Mouse (Mus musculus): ENCODE results near the gene Celf6. TPM values are rescaled to one million over a fixed set of nuclear protein-coding genes. Genes with fewer than 3 reads are reported as not detected.
A peak's percentile ranks its signal among the peaks of the same experiment; 100 is the strongest.

Gene Celf6
- total and polyA plus RNA-seq, 3 experiments: not detected

- no peak for DNase-seq (ENCODE audit: extremely low read depth)
- peaks cover 10 to 43% of the 10 kb centered on the region in 2 experiments for H3K4me1 ChIP-seq (ENCODE audit: control insufficient read depth in 1 of 2, insufficient read depth in 2 of 2)
- no peak overlapping the region for H3K4me3 ChIP-seq (replicated peaks in 1 of 3; ENCODE audit: low read depth in 2 of 3, low read length in 2 of 3, poor library complexity in 1 of 3)
- no peaks in the 10 kb centered on the region for H3K27me3 ChIP-seq (replicated peaks)
- TF ChIP-seq MAFK (IDR thresholded peaks at IDR 0.05; ENCODE audit: insufficient replicate concordance, low read length) (peak; percentile 9; the same call in 1 of the 2 replicates), EP300 (IDR thresholded peaks at IDR 0.05; ENCODE audit: low read length) (0 out of 2 replicates have a peak, but pooled peaks have one; percentile 15), USF1 (IDR thresholded peaks at IDR 0.05; ENCODE audit: low read depth, low read length) (no peak), MAZ (IDR thresholded peaks at IDR 0.05; ENCODE audit: low read depth, low read length) (no peak)
- no peaks in the 10 kb centered on the region for H3K79me2 ChIP-seq (replicated peaks; ENCODE audit: control insufficient read depth, extremely low read depth, insufficient read depth, poor library complexity, severe bottlenecking)
- dilution Hi-C loops (cut with MboI; ENCODE audit: extremely low pct_ligation_motif_present, extremely low pct_unique_long_range_greater_than_20kb, low sequenced_read_pairs): no loop called here
- in situ Hi-C loops (cut with MboI; ENCODE audit: low pct_ligation_motif_present, low pct_unique_long_range_greater_than_20kb, low sequenced_read_pairs): no loop called here
- no peaks in the 10 kb centered on the region for H3K36me3 ChIP-seq (replicated peaks in 1 of 2; ENCODE audit: control insufficient read depth in 1 of 2, insufficient read depth in 1 of 2, low read length in 1 of 2)
- H3K9me3 ChIP-seq (replicated peaks; ENCODE audit: low read length): no peaks in the 10 kb centered on the region
- H3K9ac ChIP-seq (ENCODE audit: insufficient read depth, low read depth): no peak overlapping the region
- H3K4me2 ChIP-seq (ENCODE audit: insufficient read depth, low read depth, poor library complexity, severe bottlenecking): no peak overlapping the region
- H3K27ac ChIP-seq (ENCODE audit: insufficient read depth, low read depth): no peak overlapping the region
These were observed 43.8 kb upstream of the Celf6 start for GRCm38 (mm10) chr9:59533889-59534288.

- Histone ChIP-seq H3K4me3 (replicated peaks in 1 of 3; ENCODE audit: low read depth in 2 of 3, low read length in 2 of 3, poor library complexity in 1 of 3) (no peak overlapping the region), H3K4me2 (ENCODE audit: insufficient read depth, low read depth, poor library complexity, severe bottlenecking) (no peak overlapping the region), H3K79me2 (replicated peaks; ENCODE audit: control insufficient read depth, extremely low read depth, insufficient read depth, poor library complexity, severe bottlenecking) (peaks cover 18% of the 10 kb centered on the region), H3K27ac (ENCODE audit: insufficient read depth, low read depth) (no peak overlapping the region), H3K27me3 (replicated peaks) (no peaks in the 10 kb centered on the region), H3K4me1 (ENCODE audit: control insufficient read depth in 1 of 2, insufficient read depth in 2 of 2) (peaks cover 12 to 46% of the 10 kb centered on the region in 2 experiments), H3K9me3 (replicated peaks; ENCODE audit: low read length) (no peaks in the 10 kb centered on the region), H3K36me3 (replicated peaks in 1 of 2; ENCODE audit: control insufficient read depth in 1 of 2, insufficient read depth in 1 of 2, low read length in 1 of 2) (peaks cover 0 to under 1% of the 10 kb centered on the region in 2 experiments), H3K9ac (ENCODE audit: insufficient read depth, low read depth) (no peak overlapping the region)
- DNase-seq (ENCODE audit: extremely low read depth): no peak
- TF ChIP-seq CHD2 (IDR thresholded peaks at IDR 0.05; ENCODE audit: low read length) (no peak), JUN (IDR thresholded peaks at IDR 0.05; ENCODE audit: insufficient read depth, low read depth, low read length) (no peak), BHLHE40 (IDR thresholded peaks at IDR 0.05; ENCODE audit: low read depth, low read length) (no peak), EP300 (IDR thresholded peaks at IDR 0.05; ENCODE audit: low read length) (no peak), USF1 (IDR thresholded peaks at IDR 0.05; ENCODE audit: low read depth, low read length) (no peak), NELFE (IDR thresholded peaks at IDR 0.05; ENCODE audit: low read depth, low read length) (no peak), POLR2AphosphoS2 (IDR thresholded peaks at IDR 0.05; ENCODE audit: low read depth, low read length) (no peak), ETS1 (conservative IDR thresholded peaks at IDR 0.05; ENCODE audit: low read depth, low read length) (no peak), TBP (conservative IDR thresholded peaks at IDR 0.05; ENCODE audit: low read depth, low read length) (no peak), MYC (IDR thresholded peaks at IDR 0.05; ENCODE audit: low read depth, low read length) (no peak), ZMIZ1 (IDR thresholded peaks at IDR 0.05; ENCODE audit: low read depth, low read length) (no peak), PAX5 (IDR thresholded peaks at IDR 0.05; ENCODE audit: low read length) (no peak), ZNF384 (IDR thresholded peaks at IDR 0.05; ENCODE audit: low read depth, low read length) (no peak), ELF1 (IDR thresholded peaks at IDR 0.05; ENCODE audit: low read depth, low read length) (no peak)
- in situ Hi-C loops (cut with MboI; ENCODE audit: low pct_ligation_motif_present, low pct_unique_long_range_greater_than_20kb, low sequenced_read_pairs): no loop called here
- dilution Hi-C loops (cut with MboI; ENCODE audit: extremely low pct_ligation_motif_present, extremely low pct_unique_long_range_greater_than_20kb, low sequenced_read_pairs): no loop called here
These were observed 40.1 kb upstream of the Celf6 start for GRCm38 (mm10) chr9:59537651-59538050.

Measured in CH12.LX (cell line).